ENCODE assay signal across 8 mouse cellular contexts in genomic region chr2:69135661-69136576, GRCm38 (mm10). TPM values are rescaled to one million over a fixed set of nuclear protein-coding genes. Genes with fewer than 3 reads are reported as not detected.
A peak's percentile ranks its signal among the peaks of the same experiment; 100 is the strongest.
DNase-seq lines count a peak whose midpoint lies in the region; ATAC-seq lines count a peak whose summit lies in the region.

Nostrin (plus strand) TSS chr2:69135800.

- H3K36me3 ChIP-seq in intestine, embryonic 16.5 days (ENCODE audit: control insufficient read depth, insufficient read depth, low read length) = no peaks in the 10 kb centered on the region
- no peaks in the 10 kb centered on the region for H3K36me3 ChIP-seq in hindbrain, embryonic 16.5 days (ENCODE audit: control insufficient read depth, insufficient read depth, low read length)

- no peaks in the 10 kb centered on the region for H3K27me3 ChIP-seq in intestine, embryonic 16.5 days (replicated peaks; ENCODE audit: control insufficient read depth, insufficient read depth, low read length)
- H3K27me3 ChIP-seq in hindbrain, embryonic 16.5 days (replicated peaks; ENCODE audit: control insufficient read depth, insufficient read depth, low read length) = no peaks in the 10 kb centered on the region

- peak within 1 kb of the TSS; percentile 46 for H3K9ac ChIP-seq in intestine, embryonic 16.5 days (ENCODE audit: low read depth, low read length)
- H3K9ac ChIP-seq in hindbrain, embryonic 16.5 days (ENCODE audit: low read depth, low read length) = no peak within 1 kb of the TSS

- peak; percentile 92 for ATAC-seq in intestine, embryonic 16.5 days
- ATAC-seq in erythroid progenitor cell, adult 5-6 weeks (replicated peaks; ENCODE audit: low FRiP score, poor library complexity, severe bottlenecking) = no peak
- no peak for ATAC-seq in hindbrain, embryonic 16.5 days

- peaks cover 9% of the 10 kb centered on the region for H3K4me1 ChIP-seq in intestine, embryonic 16.5 days (ENCODE audit: control insufficient read depth, insufficient read depth, low read length)
- no peaks in the 10 kb centered on the region for H3K4me1 ChIP-seq in hindbrain, embryonic 16.5 days (ENCODE audit: control insufficient read depth, insufficient read depth, low read depth, low read length)

- DNase-seq in embryo, embryonic 10.5 days (ENCODE audit: low spot score) = peak; percentile 26
- no peak for DNase-seq in embryo, embryonic 10 days (ENCODE audit: low spot score)
- DNase-seq in c-Kit-positive CD71-negative TER-119-negative erythroid progenitor cells, embryonic 14.5 days (ENCODE audit: low read depth) = peak; percentile 16
- peak; percentile 46 to 77 for DNase-seq in lung, adult 18-20 months
- DNase-seq in thymus, postnatal 0 days (ENCODE audit: low spot score) = no peak

- peak within 1 kb of the TSS; percentile 49 for H3K4me3 ChIP-seq in intestine, embryonic 16.5 days (ENCODE audit: low read length)
- H3K4me3 ChIP-seq in hindbrain, embryonic 16.5 days (ENCODE audit: low read length) = no peak within 1 kb of the TSS

- WGBS in intestine, embryonic 16.5 days = 25% methylated on average over 15 of the region's 15 CpGs
- WGBS in hindbrain, embryonic 16.5 days = 75% methylated on average over 15 of the region's 15 CpGs

- H3K4me2 ChIP-seq in intestine, embryonic 16.5 days (ENCODE audit: low read depth, low read length) = peak within 1 kb of the TSS; percentile 44
- H3K4me2 ChIP-seq in hindbrain, embryonic 16.5 days (ENCODE audit: low read length) = no peak within 1 kb of the TSS

- H3K27ac ChIP-seq in intestine, embryonic 16.5 days (ENCODE audit: low read length) = peak within 1 kb of the TSS; percentile 74
- no peak within 1 kb of the TSS for H3K27ac ChIP-seq in hindbrain, embryonic 16.5 days (ENCODE audit: low read depth, low read length)

- no peaks in the 10 kb centered on the region for H3K9me3 ChIP-seq in intestine, embryonic 16.5 days (ENCODE audit: control insufficient read depth, low read length)
- no peaks in the 10 kb centered on the region for H3K9me3 ChIP-seq in hindbrain, embryonic 16.5 days (ENCODE audit: control insufficient read depth, low read length)

RNA-seq across cellular contexts. Expression of gene Nostrin, which starts in this region (rescaled TPM):
- 31.7 and 32.3 TPM in 2 replicates for polyA plus RNA-seq in intestine, embryonic 16.5 days (2015; fragmentation: Nextera tagmentation; extraction: Ambion mirVana)
- total RNA-seq in erythroid progenitor cell, adult 5-6 weeks (2015; ENCODE audit: low replicate concordance) = 0.72 TPM in 1 of 2 replicates, not detected in the other
- total RNA-seq in erythroid progenitor cell, adult 5-6 weeks (2017; ENCODE audit: low replicate concordance) = not detected in 2 replicates
- 2.1 and 2.6 TPM in 2 replicates for polyA plus RNA-seq in thymus, postnatal 0 days (2015; fragmentation: Nextera tagmentation; extraction: Ambion mirVana)
- polyA plus RNA-seq in hindbrain, embryonic 16.5 days (2015; fragmentation: Nextera tagmentation; extraction: Ambion mirVana) = 2.1 and 2.4 TPM in 2 replicates

Comparison
In these comparisons a context has a peak if more than half of its experiments do, and no peak if none do; other contexts are left out.
1. DNase-seq: peak in embryo, embryonic 10.5 days (single experiment), c-Kit-positive CD71-negative TER-119-negative erythroid progenitor cells, embryonic 14.5 days (single experiment) and lung, adult 18-20 months (2 of 2); none in embryo, embryonic 10 days (single experiment) and thymus, postnatal 0 days (single experiment).